ENCODE assay signal across 25 mouse cellular contexts in genomic region chr10:19945651-19946050, GRCm38 (mm10). TPM values are rescaled to one million over a fixed set of nuclear protein-coding genes. Genes with fewer than 3 reads are reported as not detected.
DNase-seq lines count a peak whose midpoint lies in the region; ATAC-seq and TF ChIP-seq lines count a peak whose summit lies in the region.
"Had no signal": no experiment of that assay in that cellular context is flagged by ENCODE, and none has a peak within 500 bp of the region (broad histone marks: within the 10 kb centered on the region; RNA-seq: fewer than 3 reads in every experiment).

No protein-coding gene starts in this region.

- 68% methylated on average over 7 of the region's 7 CpGs for WGBS in intestine, embryonic 14.5 days
- 68% methylated on average over 7 of the region's 7 CpGs for WGBS in intestine, postnatal 0 days
- 49% methylated on average over 7 of the region's 7 CpGs for WGBS in lung, postnatal 0 days

- H3K9me3 ChIP-seq in intestine, embryonic 14.5 days (ENCODE audit: control insufficient read depth, low read length), result no peaks in the 10 kb centered on the region
- H3K9me3 ChIP-seq in intestine, postnatal 0 days (ENCODE audit: control insufficient read depth), result no peaks in the 10 kb centered on the region
- no peaks in the 10 kb centered on the region for H3K9me3 ChIP-seq in lung, postnatal 0 days (ENCODE audit: low read length)
- H3K9me3 ChIP-seq: forebrain, embryonic 10.5 days; forebrain, embryonic 13.5 days; G1E had no signal

- H3K36me3 ChIP-seq in intestine, embryonic 14.5 days (ENCODE audit: control insufficient read depth, insufficient read depth, low read length), result no peaks in the 10 kb centered on the region
- no peaks in the 10 kb centered on the region for H3K36me3 ChIP-seq in intestine, postnatal 0 days (ENCODE audit: control insufficient read depth, insufficient read depth)
- H3K36me3 ChIP-seq in lung, postnatal 0 days (ENCODE audit: insufficient read depth, low read length), result no peaks in the 10 kb centered on the region
- H3K36me3 ChIP-seq: forebrain, embryonic 10.5 days; G1E had no signal

- no peak overlapping the region for H3K4me3 ChIP-seq in intestine, embryonic 14.5 days (ENCODE audit: low read depth, low read length)
- H3K4me3 ChIP-seq in intestine, postnatal 0 days (ENCODE audit: low read depth, low read length), result no peak overlapping the region
- H3K4me3 ChIP-seq in lung, postnatal 0 days (ENCODE audit: low read depth, low read length), result no peak overlapping the region
- H3K4me3 ChIP-seq: forebrain, embryonic 10.5 days; forebrain, embryonic 13.5 days had no signal

- no peak for ATAC-seq in intestine, embryonic 14.5 days (replicated peaks; ENCODE audit: low FRiP score, low TSS enrichment, low read depth)
- no peak for ATAC-seq in intestine, postnatal 0 days
- no peak for ATAC-seq in lung, postnatal 0 days
- ATAC-seq: forebrain, embryonic 13.5 days; forebrain, embryonic 16.5 days; hindbrain, postnatal 0 days; inflammation-experienced regulatory T-cells, adult 6 months had no signal

- no peak overlapping the region for H3K4me2 ChIP-seq in intestine, embryonic 14.5 days (ENCODE audit: low read length)
- no peak overlapping the region for H3K4me2 ChIP-seq in intestine, postnatal 0 days (replicated peaks; ENCODE audit: low read depth)
- no peak overlapping the region for H3K4me2 ChIP-seq in lung, postnatal 0 days (replicated peaks; ENCODE audit: low read depth, low read length)
- H3K4me2 ChIP-seq: forebrain, embryonic 13.5 days; heart, embryonic 11.5 days; hindbrain, embryonic 14.5 days had no signal

- TF ChIP-seq EP300 in lung, postnatal 0 days (IDR thresholded peaks at IDR 0.05), result no peak

- TF ChIP-seq CTCF in intestine, postnatal 0 days (IDR thresholded peaks at IDR 0.05; ENCODE audit: low read depth), result no peak
- TF ChIP-seq CTCF in lung, postnatal 0 days (IDR thresholded peaks at IDR 0.05), result no peak

- intact Hi-C loops in heart, postnatal 10 days (cut with DNase I), result no loop called here

- H3K4me1 ChIP-seq in intestine, embryonic 14.5 days (replicated peaks; ENCODE audit: control insufficient read depth, insufficient read depth, low read length), result no peaks in the 10 kb centered on the region
- no peaks in the 10 kb centered on the region for H3K4me1 ChIP-seq in intestine, postnatal 0 days (replicated peaks; ENCODE audit: control insufficient read depth, insufficient read depth, low read length)
- no peaks in the 10 kb centered on the region for H3K4me1 ChIP-seq in lung, postnatal 0 days (ENCODE audit: insufficient read depth, low read depth, low read length)
- H3K4me1 ChIP-seq: forebrain, embryonic 13.5 days had no signal

- no peak overlapping the region for H3K27ac ChIP-seq in intestine, embryonic 14.5 days (ENCODE audit: low read depth)
- H3K27ac ChIP-seq in intestine, postnatal 0 days (ENCODE audit: low read depth, low read length), result no peak overlapping the region
- no peak overlapping the region for H3K27ac ChIP-seq in lung, postnatal 0 days (ENCODE audit: low read length)
- H3K27ac ChIP-seq: forebrain, embryonic 10.5 days; forebrain, embryonic 13.5 days; hindbrain, embryonic 14.5 days; hindbrain, postnatal 0 days had no signal

- H3K27me3 ChIP-seq in intestine, embryonic 14.5 days (replicated peaks; ENCODE audit: control insufficient read depth, insufficient read depth, low read length), result no peaks in the 10 kb centered on the region
- no peaks in the 10 kb centered on the region for H3K27me3 ChIP-seq in intestine, postnatal 0 days (replicated peaks; ENCODE audit: control insufficient read depth, insufficient read depth, low read length)
- H3K27me3 ChIP-seq in lung, postnatal 0 days (replicated peaks; ENCODE audit: insufficient read depth, low read length), result no peaks in the 10 kb centered on the region
- H3K27me3 ChIP-seq: CH12.LX; forebrain, embryonic 13.5 days had no signal

- peak; percentile 80 for DNase-seq in heart, adult 11 months
- DNase-seq in heart, postnatal 10 days, result no peak
- peak; percentile 27 for DNase-seq in intestine, embryonic 14.5 days (ENCODE audit: low spot score)
- DNase-seq in lung, postnatal 36 days, result peak; percentile 28
- DNase-seq in lung, postnatal 0 days (ENCODE audit: low spot score), result no peak
- DNase-seq in Muller cell, postnatal 12 days (ENCODE audit: inconsistent ontology term), result peak; percentile 56
- DNase-seq: adrenal gland, adult 2 months; adrenal gland, postnatal 14 days; B cell, adult 2 months; cerebellum, adult 11 months; cerebellum, adult 8-10 months; cerebellum, postnatal 14 days; gastrocnemius, postnatal 10 days; gastrocnemius, postnatal 36 days; heart, postnatal 4 days had no signal

- H3K9ac ChIP-seq in intestine, embryonic 14.5 days (ENCODE audit: low read length), result no peak overlapping the region
- no peak overlapping the region for H3K9ac ChIP-seq in intestine, postnatal 0 days (ENCODE audit: low read depth, low read length)
- H3K9ac ChIP-seq in lung, postnatal 0 days (replicated peaks; ENCODE audit: low read depth), result no peak overlapping the region
- H3K9ac ChIP-seq: forebrain, embryonic 13.5 days; hindbrain, embryonic 14.5 days had no signal

RNA-seq across cellular contexts. Expression of gene Map3k5, which starts 11.4 kb away (rescaled TPM):
- 10 to 100 TPM; 27.1 to 31.5 TPM for total RNA-seq in heart, postnatal 10 days (2021)
- 2.8 and 3.1 TPM in 2 replicates for polyA plus RNA-seq in intestine, embryonic 14.5 days (2014; fragmentation: Nextera tagmentation; extraction: Ambion mirVana)
- polyA plus RNA-seq in intestine, postnatal 0 days (2015; fragmentation: Nextera tagmentation; extraction: Ambion mirVana), result 1.5 and 1.8 TPM in 2 replicates
- 3.1 and 3.2 TPM in 2 replicates for polyA plus RNA-seq in lung, postnatal 0 days (2015; fragmentation: Nextera tagmentation; extraction: Ambion mirVana)

RNA-seq across cellular contexts. Expression of gene Pex7, which starts 38.2 kb away (rescaled TPM):
- 10 to 100 TPM; 23.3 to 23.7 TPM for total RNA-seq in heart, postnatal 10 days (2021)
- polyA plus RNA-seq in intestine, embryonic 14.5 days (2014; fragmentation: Nextera tagmentation; extraction: Ambion mirVana), result 41.1 and 41.3 TPM in 2 replicates
- 61.7 and 63.8 TPM in 2 replicates for polyA plus RNA-seq in intestine, postnatal 0 days (2015; fragmentation: Nextera tagmentation; extraction: Ambion mirVana)
- 40.3 TPM in 2 replicates for polyA plus RNA-seq in lung, postnatal 0 days (2015; fragmentation: Nextera tagmentation; extraction: Ambion mirVana)

Comparison
In these comparisons a context has a peak if more than half of its experiments do, and no peak if none do; other contexts are left out.
1. DNase-seq: peak in heart, adult 11 months (single experiment), intestine, embryonic 14.5 days (single experiment), lung, postnatal 36 days (single experiment) and Muller cell, postnatal 12 days (single experiment); none in heart, postnatal 10 days (0 of 2) and lung, postnatal 0 days (single experiment).